Mouse (Mus musculus) layer of hippocampus, adult 6 months (tissue): ENCODE data around the gene Hsph1. TPM values are rescaled to one million over a fixed set of nuclear protein-coding genes. Genes with fewer than 3 reads are reported as not detected.

ENCODE experiments used
- long read RNA-seq, 2 experiments: library from polyadenylated mRNA; unstranded; transcript quantifications; one replicate each; pipeline ENCODE4 v2.0.0; 2019 to 2020
- polyA plus RNA-seq: library from polyadenylated mRNA; unstranded; fragments of <200 nt; fragmentation: Nextera tagmentation; gene quantifications from 2 replicates; pipeline ENCODE4 v1.2.3, GENCODE M21; 2021

Gene Hsph1
- 152 and 153 TPM in 2 replicates for polyA plus RNA-seq
- long read RNA-seq, experiment 1, full-length matches to known transcripts = 268 of 430 reads
- long read RNA-seq, experiment 1, partial matches to known transcripts = 114 of 430 reads
- long read RNA-seq, experiment 1, other reads (novel, unspliced or antisense) = 48 of 430 reads
- long read RNA-seq, experiment 2, full-length matches to known transcripts = 2,225 of 2,389 reads
- long read RNA-seq, experiment 2, partial matches to known transcripts = 79 of 2,389 reads
- long read RNA-seq, experiment 2, other reads (novel, unspliced or antisense) = 85 of 2,389 reads

GRCm38 (mm10) chr5:149636075-149636920 lies at the start of gene Hsph1:
Gene Hsph1, minus strand, starts transcription at chr5:149636376.

GRCm38 (mm10) chr5:149678100-149678989 lies 42.2 kb upstream of the Hsph1 start, which contains the start of gene B3glct:
Gene B3glct, plus strand, starts transcription at chr5:149678230.

Other genes with a start within 250 kb of the Hsph1 start
- gene Medag, start 224.6 kb downstream of the Hsph1 start, polyA plus RNA-seq = 3.8 and 4.2 TPM in 2 replicates
- gene Tex26, start 196.7 kb downstream of the Hsph1 start, polyA plus RNA-seq = 0.40 and 0.60 TPM in 2 replicates
- 0.85 and 1.2 TPM in 2 replicates for gene Wdr95, start 107.7 kb downstream of the Hsph1 start, polyA plus RNA-seq
- 3.8 and 4.8 TPM in 2 replicates for gene B3glct, start 41.9 kb upstream of the Hsph1 start, polyA plus RNA-seq